Mouse (Mus musculus) layer of hippocampus, adult 9-11 months (tissue): ENCODE results near the gene Sobp.
A peak's percentile ranks its signal among the peaks of the same experiment; 100 is the strongest.

Source experiments
- DNase-seq: peaks from one replicate; pipeline ENCODE4 v3.0.0; 2022

The Sobp gene

GRCm38 (mm10) chr10:43174326-43175155, at the start of gene Sobp, which contains the start of gene 9030612E09Rik:
Gene Sobp (minus strand): TSS chr10:43174530.
Gene 9030612E09Rik (plus strand): TSS chr10:43174704.
- peak; percentile 81 for DNase-seq

GRCm38 (mm10) chr10:43223391-43223790, 49.1 kb upstream of the Sobp start:
- DNase-seq = no peak

GRCm38 (mm10) chr10:43221659-43222058, 47.3 kb upstream of the Sobp start:
- no peak for DNase-seq

- DNase-seq = peak; percentile 96
Measured at GRCm38 (mm10) chr10:43220910-43221625, 46.7 kb upstream of the Sobp start, which contains the start of gene Pdss2. Gene Pdss2 (plus strand): TSS chr10:43221486.

GRCm38 (mm10) chr10:43220479-43220878, 46.1 kb upstream of the Sobp start:
- no peak for DNase-seq

- no peak for DNase-seq
Measured at GRCm38 (mm10) chr10:43217361-43217900, 43.1 kb upstream of the Sobp start.

GRCm38 (mm10) chr10:43211866-43212265, 37.5 kb upstream of the Sobp start:
- no peak for DNase-seq

- no peak for DNase-seq
Measured at GRCm38 (mm10) chr10:43203865-43204264, 29.5 kb upstream of the Sobp start.

- DNase-seq = no peak
Measured at GRCm38 (mm10) chr10:43200206-43200605, 25.9 kb upstream of the Sobp start.

GRCm38 (mm10) chr10:43180313-43180912, 6.1 kb upstream of the Sobp start:
- DNase-seq = no peak

- no peak for DNase-seq
Measured at GRCm38 (mm10) chr10:43175156-43175601, 849 bp upstream of the Sobp start.

- no peak for DNase-seq
Measured at GRCm38 (mm10) chr10:43173828-43174325, 453 bp downstream of the Sobp start.

- DNase-seq = peak; percentile 35
Measured at GRCm38 (mm10) chr10:43173141-43173827, 1.0 kb downstream of the Sobp start.

GRCm38 (mm10) chr10:43172554-43172953, 1.8 kb downstream of the Sobp start:
- DNase-seq = no peak

- no peak for DNase-seq
Measured at GRCm38 (mm10) chr10:43172066-43172465, 2.3 kb downstream of the Sobp start.

GRCm38 (mm10) chr10:43171106-43171505, 3.2 kb downstream of the Sobp start:
- DNase-seq = no peak

GRCm38 (mm10) chr10:43168847-43169246, 5.5 kb downstream of the Sobp start:
- DNase-seq = no peak

GRCm38 (mm10) chr10:43166817-43167216, 7.5 kb downstream of the Sobp start:
- DNase-seq = no peak

- DNase-seq = no peak
Measured at GRCm38 (mm10) chr10:43166146-43166545, 8.2 kb downstream of the Sobp start.

GRCm38 (mm10) chr10:43164406-43164805, 9.9 kb downstream of the Sobp start:
- no peak for DNase-seq

GRCm38 (mm10) chr10:43162318-43162717, 12.0 kb downstream of the Sobp start:
- DNase-seq = no peak

- DNase-seq = no peak
Measured at GRCm38 (mm10) chr10:43159333-43159732, 15.0 kb downstream of the Sobp start.
